Mouse (Mus musculus): Measurements from ENCODE around the gene Mxi1.

Gene Mxi1

DNA sequence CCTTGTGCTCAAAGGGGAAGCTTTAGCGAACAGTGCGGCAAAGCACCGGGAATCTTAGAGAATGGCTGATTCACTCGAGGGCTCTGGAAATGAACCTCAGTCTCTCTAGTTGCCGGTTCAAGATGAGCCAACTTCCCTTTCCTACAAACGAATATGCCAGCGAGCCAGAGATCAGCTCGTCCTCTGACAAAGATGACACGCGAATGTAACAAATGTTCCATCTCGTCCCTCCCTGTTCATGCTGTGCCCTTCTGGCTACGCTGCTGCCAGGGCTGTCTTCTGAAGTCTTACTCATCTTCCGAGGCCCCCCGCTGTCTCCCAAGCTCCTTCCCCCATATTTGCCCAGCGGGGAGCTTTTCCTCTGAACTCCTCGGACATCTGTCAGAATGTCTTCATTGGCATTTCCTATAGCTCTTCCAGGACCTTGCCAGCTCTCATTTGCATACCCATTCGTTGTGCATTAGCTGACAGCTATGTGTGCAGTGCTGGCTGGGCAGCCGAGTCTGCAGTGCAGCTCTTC, 94.6 kb downstream of the Mxi1 start:
- in situ Hi-C loops (cut with MboI; ENCODE audit: low pct_unique_long_range_greater_than_20kb in 1 of 2, low sequenced_read_pairs in 2 of 2, unreplicated experiment in 1 of 2): no loop called here

DNA sequence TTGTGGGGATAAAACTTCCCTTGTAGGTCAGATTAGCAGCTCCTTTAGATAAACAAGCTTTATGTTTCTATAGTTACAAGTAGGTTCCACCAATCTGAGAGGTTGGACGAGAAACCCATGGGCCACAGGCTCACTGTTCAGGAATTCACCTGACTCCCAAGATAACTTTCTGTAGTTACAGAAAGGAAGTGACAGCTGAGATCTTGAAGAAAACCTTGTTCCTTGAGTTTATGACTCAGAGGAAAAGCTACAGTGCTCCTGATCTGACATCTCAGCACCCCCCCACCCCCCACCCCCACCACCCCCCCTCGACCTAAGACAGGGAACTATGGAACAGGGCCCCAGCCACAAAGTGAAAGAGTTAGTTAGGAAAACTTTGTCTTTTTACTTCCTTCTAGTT, 95.5 kb downstream of the Mxi1 start:
- in situ Hi-C loops (cut with MboI; ENCODE audit: low pct_unique_long_range_greater_than_20kb in 1 of 2, low sequenced_read_pairs in 2 of 2, unreplicated experiment in 1 of 2): no loop called here

DNA sequence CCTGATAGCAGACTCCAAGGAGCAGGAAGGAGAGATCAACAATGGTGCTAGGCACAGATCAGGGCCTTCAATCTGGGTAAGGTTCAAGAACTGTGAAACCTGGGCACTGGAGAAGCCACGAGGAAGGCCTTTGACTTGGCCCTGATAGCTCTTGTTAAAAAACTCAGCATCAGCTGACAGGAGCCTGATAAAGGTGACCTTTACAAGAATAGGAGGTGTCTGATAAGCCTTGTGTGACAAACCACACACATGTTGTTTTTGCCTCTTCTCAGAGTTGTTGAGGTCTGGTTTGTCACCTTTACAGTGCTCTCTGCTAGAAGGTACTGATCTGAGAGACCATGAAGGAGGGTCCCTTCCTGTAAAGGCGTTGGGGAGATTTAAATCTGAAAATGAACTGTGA, 97.0 kb downstream of the Mxi1 start:
- in situ Hi-C loops (cut with MboI; ENCODE audit: low pct_unique_long_range_greater_than_20kb in 1 of 2, low sequenced_read_pairs in 2 of 2, unreplicated experiment in 1 of 2): no loop called here

DNA sequence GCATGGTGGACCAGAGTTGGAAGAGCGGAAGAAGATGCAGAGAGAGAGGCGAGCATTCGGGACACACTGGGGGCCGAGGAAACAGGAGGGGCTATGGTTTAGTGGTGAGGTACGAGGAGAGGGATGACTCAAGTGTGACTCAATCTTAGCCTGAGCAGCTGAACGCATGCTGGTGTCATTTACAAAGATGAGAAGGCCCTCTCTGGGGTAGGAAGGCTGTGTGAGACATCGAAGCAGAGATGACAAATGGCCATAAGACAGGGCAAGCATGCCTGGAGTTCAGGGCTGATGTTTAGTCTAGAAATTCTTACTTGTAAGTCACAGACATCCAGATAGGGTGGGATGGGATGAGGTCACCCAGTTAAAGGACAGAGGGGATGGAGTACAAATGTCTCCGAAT, 98.1 kb downstream of the Mxi1 start:
- in situ Hi-C loops (cut with MboI; ENCODE audit: low pct_unique_long_range_greater_than_20kb in 1 of 2, low sequenced_read_pairs in 2 of 2, unreplicated experiment in 1 of 2): no loop called here

DNA sequence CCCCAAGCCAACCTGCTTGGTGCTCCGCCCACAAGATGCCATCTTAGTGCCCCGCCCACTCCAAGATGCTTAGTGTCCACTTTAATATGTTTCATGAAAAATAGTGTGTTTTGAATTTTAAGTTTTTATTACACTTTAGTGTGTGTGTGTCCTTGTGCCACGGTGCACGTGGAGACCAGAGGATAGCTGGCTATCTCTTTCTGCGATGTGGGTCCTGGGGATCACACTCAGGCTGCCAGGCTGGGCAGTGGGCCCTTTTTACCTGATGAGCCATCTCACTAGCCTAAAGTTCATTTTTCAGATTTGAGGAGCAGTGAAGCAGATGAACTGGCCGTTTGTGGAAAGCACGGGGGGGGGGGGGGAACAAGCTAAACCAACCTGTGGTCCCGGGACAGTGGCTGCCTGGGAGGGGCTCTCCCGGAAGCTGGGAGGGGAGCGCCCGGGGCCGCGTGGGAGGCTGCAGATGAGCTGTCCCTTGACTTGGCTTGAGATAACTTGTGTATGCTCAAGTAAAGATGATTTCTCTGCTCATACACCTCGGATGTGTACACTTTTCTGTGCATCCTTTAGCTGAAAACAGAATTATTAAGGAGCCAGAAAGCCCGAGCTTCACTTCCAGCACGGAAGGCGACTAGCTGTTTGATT, 99.5 kb downstream of the Mxi1 start:
- in situ Hi-C loops (cut with MboI; ENCODE audit: low pct_unique_long_range_greater_than_20kb in 1 of 2, low sequenced_read_pairs in 2 of 2, unreplicated experiment in 1 of 2): no loop called here

DNA sequence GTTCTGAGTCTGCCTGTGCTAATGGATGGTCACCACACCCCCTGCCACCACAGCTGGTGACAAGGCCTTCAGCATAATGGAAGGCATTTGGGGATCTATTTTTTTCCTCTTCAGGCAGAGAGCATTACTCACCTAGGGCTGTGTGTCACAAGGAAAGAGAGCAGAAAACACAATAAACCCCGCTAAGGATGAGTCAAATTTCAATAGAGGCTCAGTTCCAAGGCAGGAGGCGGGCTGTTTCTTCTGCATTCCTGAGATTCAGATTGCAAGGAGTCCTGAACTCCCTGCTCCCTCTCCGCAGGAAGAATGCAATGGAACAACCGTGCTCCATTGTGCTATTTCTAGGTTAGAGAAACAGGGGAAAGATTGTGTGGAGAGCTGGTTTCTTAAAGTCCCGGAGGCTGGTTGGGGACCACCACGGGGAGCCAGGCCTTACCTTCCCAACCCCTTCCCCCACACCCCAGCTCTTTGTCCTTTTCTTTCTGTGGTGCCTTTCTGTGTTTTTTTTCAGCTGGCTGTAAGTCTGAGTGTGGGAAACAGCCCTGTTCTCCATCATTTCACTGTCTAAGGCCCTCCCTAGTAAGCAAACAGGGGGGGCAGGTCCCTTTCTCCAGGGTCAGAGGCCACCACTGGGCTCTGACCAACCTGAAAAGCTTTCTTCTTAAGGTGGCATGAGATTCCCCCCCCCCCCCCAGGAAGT, 102.0 kb downstream of the Mxi1 start:
- in situ Hi-C loops (cut with MboI; ENCODE audit: low pct_unique_long_range_greater_than_20kb in 1 of 2, low sequenced_read_pairs in 2 of 2, unreplicated experiment in 1 of 2): no loop called here

DNA sequence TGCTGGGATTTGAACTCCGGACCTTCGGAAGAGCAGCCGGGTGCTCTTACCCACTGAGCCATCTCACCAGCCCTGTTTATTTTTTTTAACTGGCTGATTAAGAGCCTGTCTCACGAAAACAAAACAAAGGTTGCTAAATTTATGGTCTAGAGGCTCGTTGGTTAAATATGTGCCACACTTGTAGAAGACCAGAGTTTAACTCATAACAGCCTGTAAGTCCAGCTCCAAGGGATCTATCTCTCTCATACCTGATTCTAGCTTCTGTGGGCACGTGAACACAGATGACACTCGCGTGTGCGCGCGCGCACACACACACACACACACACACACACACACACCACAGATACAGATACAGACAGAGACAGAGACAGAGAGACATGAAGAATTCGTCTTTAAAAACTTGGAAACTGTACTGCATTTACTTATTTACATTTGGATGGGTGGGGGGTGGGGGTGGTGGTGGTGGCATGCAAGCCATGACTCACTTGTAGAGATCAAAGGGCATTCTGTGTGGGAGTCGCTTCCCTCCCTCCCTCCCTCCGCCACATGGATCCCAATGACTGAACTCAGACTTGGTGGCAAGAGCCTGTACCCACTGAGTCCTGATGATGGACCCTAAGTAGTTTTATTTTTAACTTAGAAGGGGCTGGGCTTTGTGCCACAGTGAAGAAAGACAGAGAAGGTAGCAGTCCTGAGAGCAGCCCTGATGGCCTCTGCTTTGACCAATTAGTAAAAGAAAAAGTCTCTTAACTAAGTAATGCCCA, 103.5 kb downstream of the Mxi1 start:
- in situ Hi-C loops (cut with MboI; ENCODE audit: low pct_unique_long_range_greater_than_20kb in 1 of 2, low sequenced_read_pairs in 2 of 2, unreplicated experiment in 1 of 2): no loop called here

DNA sequence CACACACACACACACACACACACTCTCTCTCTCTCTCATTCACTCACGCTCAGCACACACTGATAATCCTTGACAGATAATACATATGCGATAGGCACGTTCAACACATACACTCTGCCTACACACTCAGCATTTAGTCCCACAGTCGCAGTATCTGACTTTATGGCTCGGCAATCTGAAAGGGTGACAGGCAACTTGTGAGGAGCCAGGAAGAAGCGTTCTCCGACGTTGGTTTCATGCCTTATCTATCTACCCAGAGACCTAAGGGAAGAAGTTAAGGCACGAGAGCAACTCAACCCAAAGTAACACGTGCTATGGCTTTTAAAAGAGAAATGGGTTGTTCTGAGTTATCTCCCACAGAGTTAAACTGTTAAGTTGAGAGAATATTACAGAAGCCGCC, 104.3 kb downstream of the Mxi1 start:
- in situ Hi-C loops (cut with MboI; ENCODE audit: low pct_unique_long_range_greater_than_20kb in 1 of 2, low sequenced_read_pairs in 2 of 2, unreplicated experiment in 1 of 2): loop anchor here in 1 of 2 experiments (5.0 kb wide), 1 partner anchor 158 kb away; no protein-coding TSS in a partner anchor

DNA sequence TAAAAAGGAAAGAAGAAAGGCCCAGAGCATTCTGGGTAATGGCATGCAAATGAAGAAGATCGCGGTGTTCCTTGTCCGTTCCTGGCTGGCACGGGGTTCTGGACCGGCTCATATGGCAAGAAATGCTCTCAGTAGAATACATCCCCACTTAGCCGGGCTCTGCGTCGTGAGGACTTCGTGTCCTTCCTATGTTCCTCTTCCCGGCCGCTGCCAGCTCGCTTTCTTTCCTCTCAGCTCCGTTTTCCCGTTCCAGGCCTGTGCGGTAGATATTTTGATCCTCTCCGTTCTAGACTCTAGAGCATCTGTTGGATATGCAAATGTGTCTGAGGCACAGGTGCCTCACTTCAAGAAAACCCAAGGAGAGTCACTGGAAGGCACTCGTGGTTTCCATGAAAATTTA, 104.9 kb downstream of the Mxi1 start:
- in situ Hi-C loops (cut with MboI; ENCODE audit: low pct_unique_long_range_greater_than_20kb in 1 of 2, low sequenced_read_pairs in 2 of 2, unreplicated experiment in 1 of 2): loop anchor here in 1 of 2 experiments (5.0 kb wide), 1 partner anchor 157 kb away; no protein-coding TSS in a partner anchor

DNA sequence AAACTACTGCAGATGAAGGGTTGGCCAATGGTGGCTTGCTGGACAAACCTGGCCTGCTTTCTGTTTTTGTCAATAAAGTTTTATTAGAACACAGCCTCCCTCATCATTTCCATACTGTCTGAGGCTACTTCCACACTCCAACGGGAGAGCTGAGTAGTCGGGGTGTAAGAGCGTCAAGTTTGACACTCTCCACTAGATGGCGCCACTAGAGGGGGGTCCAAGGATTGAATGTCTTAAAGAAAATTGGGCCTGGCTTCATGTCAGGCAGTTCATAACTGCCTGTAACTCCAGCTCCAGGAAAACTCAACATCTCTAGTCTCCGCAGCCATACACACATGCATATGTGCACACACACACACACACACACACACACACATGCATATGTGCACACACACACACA, 109.5 kb downstream of the Mxi1 start:
- in situ Hi-C loops (cut with MboI; ENCODE audit: low pct_unique_long_range_greater_than_20kb in 1 of 2, low sequenced_read_pairs in 2 of 2, unreplicated experiment in 1 of 2): loop anchor here in 1 of 2 experiments (5.0 kb wide), 1 partner anchor 152 kb away; no protein-coding TSS in a partner anchor

DNA sequence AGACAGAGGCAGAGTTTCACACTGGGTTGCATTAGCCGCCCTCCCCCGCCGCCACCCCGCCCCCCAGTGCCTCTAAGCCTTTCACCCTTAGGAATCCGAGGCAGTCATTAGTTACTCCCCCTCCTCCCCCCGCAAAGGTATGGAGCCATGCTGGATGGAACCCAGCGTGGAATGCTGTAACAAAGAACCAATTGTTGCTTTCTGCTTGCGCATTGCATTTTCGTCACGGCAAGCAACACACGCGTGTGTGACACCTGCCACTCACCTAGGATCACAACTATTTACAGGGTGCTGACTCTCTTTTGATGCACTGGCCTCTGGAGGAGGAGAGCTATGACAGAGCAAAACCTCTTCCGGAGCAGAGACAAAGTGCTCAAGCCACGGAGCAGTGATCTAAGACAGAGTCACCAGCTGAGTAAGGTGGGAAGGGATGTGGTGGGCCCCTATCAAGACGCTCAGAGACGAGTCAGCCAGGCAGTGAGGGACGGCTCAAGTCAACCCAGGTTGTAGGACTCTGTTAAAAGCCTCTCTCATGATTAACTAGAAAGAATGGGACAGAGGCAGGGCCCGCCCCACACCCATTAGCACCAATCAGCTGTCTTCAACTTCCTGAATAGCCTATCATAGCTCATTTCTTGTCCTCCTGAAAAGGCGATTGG, 110.7 kb downstream of the Mxi1 start:
- in situ Hi-C loops (cut with MboI; ENCODE audit: low pct_unique_long_range_greater_than_20kb in 1 of 2, low sequenced_read_pairs in 2 of 2, unreplicated experiment in 1 of 2): no loop called here

DNA sequence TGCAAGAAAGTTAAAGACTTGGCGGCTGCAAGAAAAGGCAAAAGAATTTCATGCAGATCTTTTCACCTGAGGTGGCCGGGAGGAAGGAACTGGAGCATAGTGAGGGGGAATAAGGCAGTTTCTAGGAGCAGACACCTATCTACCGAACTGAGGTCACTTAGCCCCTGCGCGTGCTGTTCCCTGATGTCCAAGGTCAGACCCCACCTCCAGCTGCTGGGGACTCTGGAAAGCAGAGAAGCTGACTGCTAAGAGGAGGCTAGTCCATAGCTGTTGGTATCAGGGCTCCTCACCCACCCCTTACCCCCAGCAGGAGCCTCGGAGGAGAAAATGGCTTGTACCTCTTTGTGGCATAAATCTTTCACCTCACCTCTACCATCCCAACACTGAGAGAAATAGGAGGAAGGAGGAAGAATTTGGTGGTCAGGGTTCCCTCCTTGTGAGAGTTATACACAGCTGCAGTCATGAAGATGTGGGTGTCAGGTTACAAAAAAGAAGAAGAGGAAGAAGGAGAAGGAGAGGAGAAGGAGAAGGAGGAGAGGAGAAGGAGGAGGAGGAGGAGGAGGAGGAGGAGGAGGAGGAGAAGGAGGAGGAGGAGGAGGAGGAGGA, 111.4 kb downstream of the Mxi1 start:
- in situ Hi-C loops (cut with MboI; ENCODE audit: low pct_unique_long_range_greater_than_20kb in 1 of 2, low sequenced_read_pairs in 2 of 2, unreplicated experiment in 1 of 2): no loop called here

DNA sequence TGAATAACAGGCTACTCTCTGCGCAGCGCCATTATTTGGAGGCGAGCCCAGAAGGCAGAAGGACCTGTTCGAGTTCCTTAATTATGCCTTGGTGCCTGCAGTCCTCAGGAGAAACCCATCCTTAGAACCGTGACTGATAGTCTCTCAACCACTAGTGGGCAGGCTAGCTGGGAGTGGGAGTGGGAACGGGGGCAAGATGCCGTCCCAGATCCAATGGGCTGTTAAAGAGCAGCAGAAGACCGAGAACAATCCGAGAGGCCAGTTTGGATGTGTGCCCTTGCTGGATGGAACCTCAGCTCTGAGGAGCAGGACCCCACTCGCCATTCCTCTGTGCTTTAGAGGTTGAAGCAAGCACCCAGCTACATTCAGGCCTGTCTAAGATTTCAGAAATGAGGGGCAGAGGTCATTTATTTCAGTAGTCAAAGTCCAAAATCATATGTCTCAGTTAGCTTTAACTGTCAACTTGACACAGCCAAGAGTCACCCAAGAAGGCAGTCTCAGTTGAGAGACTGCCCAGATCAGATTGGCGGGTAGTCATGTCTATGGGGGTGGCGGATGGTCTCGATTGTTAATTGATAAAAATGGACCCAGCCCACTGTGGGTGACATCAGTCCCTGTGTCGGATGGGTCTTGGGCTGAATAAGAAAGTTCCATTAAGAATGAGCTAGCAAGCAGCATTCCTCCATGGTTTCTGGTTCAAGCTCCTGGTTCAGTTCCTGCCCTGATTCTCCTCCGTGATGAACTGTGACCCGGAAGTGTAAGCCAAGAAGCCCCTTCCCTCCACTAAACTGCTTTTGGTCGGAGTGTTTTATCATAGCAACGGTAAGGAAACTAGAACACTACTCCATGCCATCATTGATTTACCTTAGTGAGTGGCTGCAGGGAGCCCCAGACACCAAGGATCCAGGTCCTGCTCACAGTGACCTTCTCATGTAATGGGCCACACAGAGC, 112.3 kb downstream of the Mxi1 start:
- in situ Hi-C loops (cut with MboI; ENCODE audit: low pct_unique_long_range_greater_than_20kb in 1 of 2, low sequenced_read_pairs in 2 of 2, unreplicated experiment in 1 of 2): no loop called here

DNA sequence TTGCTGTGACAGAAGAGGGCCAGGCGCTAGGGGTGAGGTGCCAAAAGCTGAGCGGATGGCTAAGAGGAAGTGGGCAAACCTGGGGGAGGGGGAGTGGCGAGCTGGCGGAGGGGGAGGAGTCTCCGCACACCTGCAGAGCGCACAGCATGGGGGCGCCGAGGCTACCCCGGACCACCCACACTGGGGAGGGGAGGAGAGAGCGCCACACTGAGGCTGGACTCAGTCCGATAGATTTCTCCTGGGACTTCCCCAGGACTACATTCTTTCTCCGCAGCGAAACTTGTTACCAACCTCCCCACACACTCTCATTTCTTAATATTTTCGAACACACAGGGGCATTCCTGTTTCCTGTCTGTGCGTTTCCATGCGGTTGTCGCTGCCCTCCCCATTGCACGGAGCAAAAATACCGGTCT, 113.0 kb downstream of the Mxi1 start:
- in situ Hi-C loops (cut with MboI; ENCODE audit: low pct_unique_long_range_greater_than_20kb in 1 of 2, low sequenced_read_pairs in 2 of 2, unreplicated experiment in 1 of 2): no loop called here

DNA sequence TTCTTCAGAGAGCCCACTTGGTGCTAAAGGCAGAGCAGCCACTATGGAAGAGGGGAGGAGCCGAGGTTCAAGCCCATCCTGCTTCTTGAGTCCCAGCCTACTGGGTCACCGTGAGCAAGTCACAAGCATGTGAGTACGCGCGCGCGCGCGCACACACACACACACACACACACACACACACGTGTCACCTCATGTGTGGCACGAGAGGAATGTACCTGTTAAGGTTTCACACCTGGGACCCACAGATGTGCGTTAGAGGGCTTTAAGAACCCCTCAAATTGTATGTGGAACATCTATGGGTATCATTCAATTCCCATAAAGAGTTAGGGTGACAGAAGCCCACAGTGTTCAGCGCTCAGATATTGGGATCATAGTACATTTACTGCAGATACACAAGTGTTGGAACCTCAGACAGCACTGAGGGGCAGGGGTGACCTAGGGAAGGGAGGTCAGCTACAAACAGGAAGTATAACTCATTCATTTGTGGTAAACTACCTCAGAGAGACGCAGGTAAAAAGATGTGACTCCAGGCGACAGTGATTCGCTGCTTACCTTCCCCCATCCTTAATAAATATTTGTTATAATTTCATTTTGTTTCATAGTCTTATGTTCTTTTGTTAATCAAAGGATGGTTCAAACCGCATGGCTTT, 113.6 kb downstream of the Mxi1 start:
- in situ Hi-C loops (cut with MboI; ENCODE audit: low pct_unique_long_range_greater_than_20kb in 1 of 2, low sequenced_read_pairs in 2 of 2, unreplicated experiment in 1 of 2): no loop called here

DNA sequence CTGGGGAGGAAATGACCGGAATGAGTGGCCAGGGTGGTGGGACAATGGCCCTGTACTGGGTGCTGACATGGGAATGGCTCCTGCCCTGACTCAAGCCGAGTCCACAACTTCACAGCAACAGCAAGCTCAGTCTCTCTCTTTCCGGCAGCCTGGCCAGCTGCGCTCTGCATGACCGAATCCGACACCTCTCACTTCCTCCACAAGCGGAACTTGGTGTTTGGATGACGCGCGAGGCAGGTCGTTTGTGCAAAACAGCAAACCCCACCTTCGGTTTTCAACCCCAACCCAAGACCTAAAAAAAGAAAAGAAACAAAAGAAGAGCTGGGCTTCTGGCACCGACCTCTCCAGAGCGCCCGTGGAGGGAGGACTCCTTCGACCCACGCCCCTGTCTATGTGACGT, 114.3 kb downstream of the Mxi1 start:
- in situ Hi-C loops (cut with MboI; ENCODE audit: low pct_unique_long_range_greater_than_20kb in 1 of 2, low sequenced_read_pairs in 2 of 2, unreplicated experiment in 1 of 2): no loop called here
